Mouse (Mus musculus): ENCODE results near the gene Tmem256. TPM values are rescaled to one million over a fixed set of nuclear protein-coding genes. Genes with fewer than 3 reads are reported as not detected.

The Tmem256 gene
- polyA plus RNA-seq (2012; rRNA removed) = 232 and 256 TPM in 2 replicates

GRCm38 (mm10) chr11:69837952-69838713, at the start of gene Tmem256:
Gene Tmem256, plus strand, starts transcription at chr11:69838514.

DNA sequence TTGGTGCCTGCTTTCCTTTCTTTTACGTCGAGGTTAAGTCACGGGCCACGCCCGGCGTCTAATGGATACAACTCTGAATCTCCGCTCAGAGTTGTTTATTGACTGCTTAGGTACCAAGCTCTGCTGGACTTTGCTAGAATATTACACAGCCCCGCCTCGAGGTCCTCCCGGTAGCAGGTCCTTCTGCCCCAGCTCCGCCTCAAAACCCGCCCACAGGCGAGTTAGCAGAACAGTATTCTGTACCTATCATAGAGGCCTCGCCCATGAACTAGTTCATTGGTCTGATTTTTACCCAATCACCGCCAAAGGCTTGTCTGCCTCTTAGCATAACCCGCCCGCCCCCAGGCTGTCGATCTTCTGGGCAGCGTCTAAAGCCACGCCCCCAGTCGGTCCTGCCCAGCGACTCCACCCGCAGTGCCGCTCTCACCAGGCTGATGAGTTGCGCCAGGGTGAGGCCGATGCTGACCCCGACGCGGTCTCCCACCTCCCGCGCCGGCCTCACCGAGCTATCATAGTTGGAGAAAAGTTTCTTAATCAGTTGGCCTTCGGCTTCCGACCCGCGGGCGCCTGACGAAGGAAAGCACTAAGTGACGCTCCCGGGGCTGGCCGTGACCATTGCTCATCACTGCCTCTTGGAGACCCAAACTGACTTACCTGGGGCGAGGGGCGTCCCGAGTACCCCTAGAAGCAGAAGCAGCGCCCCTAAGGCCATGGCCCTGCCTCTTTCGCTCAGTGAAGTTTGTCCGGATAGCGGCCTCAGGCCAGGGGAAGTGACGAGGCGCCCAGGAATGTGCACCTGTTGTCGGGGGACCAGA, 42.9 kb upstream of the Tmem256 start, which contains the start of gene Chrnb1:
Chrnb1 (minus strand) TSS at position 776 of the 815 bp plus-strand sequence.

GRCm38 (mm10) chr11:69801379-69801977, 36.8 kb upstream of the Tmem256 start, which contains the start of gene Fgf11:
Gene Fgf11, minus strand, starts transcription at chr11:69801857.

GRCm38 (mm10) chr11:69804972-69805909, 33.1 kb upstream of the Tmem256 start, which contains the start of gene Tmem102:
Gene Tmem102, minus strand, starts transcription at chr11:69805624.

GRCm38 (mm10) chr11:69815155-69815554, 23.2 kb upstream of the Tmem256 start, which contains the start of gene Gm39566:
Gene Gm39566, minus strand, starts transcription at chr11:69815298.

DNA sequence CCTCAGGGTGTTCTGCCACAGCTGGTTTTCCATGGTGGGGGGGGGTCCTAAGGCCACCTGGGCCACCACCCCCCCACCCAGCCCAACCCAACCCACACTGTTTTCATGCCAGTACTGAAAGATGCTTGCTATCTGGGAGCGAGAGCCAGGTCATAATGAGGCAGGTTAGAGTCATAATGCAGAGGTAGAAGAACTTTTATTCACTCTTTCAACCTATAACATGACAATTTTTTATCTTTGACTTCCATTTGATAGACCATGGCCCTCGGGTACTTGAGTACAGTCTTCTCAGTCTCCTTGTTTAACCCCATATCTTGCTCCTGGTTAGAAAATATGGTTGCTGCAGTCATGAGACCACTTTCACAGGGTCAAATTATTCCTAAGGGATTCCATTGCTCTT, 19.9 kb upstream of the Tmem256 start, which contains the start of gene Spem2:
Spem2 (minus strand) TSS at position 101 of the 400 bp plus-strand sequence.

GRCm38 (mm10) chr11:69822080-69822479, 16.2 kb upstream of the Tmem256 start, which contains the start of gene Spem1:
Gene Spem1, minus strand, starts transcription at chr11:69822180.

GRCm38 (mm10) chr11:69837604-69837951, 736 bp upstream of the Tmem256 start, which contains the start of gene Nlgn2:
Gene Nlgn2, minus strand, starts transcription at chr11:69837784.

GRCm38 (mm10) chr11:69846198-69846680, 7.9 kb downstream of the Tmem256 start, which contains the start of gene Plscr3:
Gene Plscr3, plus strand, starts transcription at chr11:69846376.

GRCm38 (mm10) chr11:69858113-69858998, 20.0 kb downstream of the Tmem256 start, which contains the start of gene Tnk1:
Gene Tnk1, minus strand, starts transcription at chr11:69858730.

DNA sequence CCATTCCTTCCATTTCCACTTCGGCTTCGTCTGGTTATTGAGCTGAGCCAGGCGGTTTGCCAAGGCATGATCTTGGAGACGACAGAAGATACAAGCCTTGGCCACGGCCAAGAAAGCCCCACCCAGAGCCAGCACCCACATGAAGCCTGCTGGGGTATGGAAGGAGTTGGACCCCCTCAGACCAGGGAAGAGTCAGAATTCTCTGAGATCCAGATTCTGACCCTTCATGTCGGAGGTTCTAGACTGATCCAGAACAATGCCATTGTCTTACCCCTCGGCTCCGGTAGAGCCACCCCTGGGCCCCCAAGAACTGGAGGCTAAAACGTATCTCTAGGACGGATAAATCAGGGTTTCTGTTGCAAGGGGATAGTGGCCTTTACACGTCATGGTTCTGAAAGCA, 39.6 kb downstream of the Tmem256 start, which contains the start of gene Tmem95:
Tmem95 (minus strand) TSS at position 141 of the 400 bp plus-strand sequence.

GRCm38 (mm10) chr11:69880853-69881603, 42.7 kb downstream of the Tmem256 start, which contains the start of gene Kctd11:
Gene Kctd11, minus strand, starts transcription at chr11:69881406.

Other genes starting within 250 kb of the Tmem256 start
- gene Atp1b2, start 232.6 kb upstream of the Tmem256 start, polyA plus RNA-seq (2012; rRNA removed) = 95.2 and 95.8 TPM in 2 replicates
- not detected in 2 replicates for gene Shbg, start 220.6 kb upstream of the Tmem256 start, polyA plus RNA-seq (2012; rRNA removed)
- gene Sat2, start 216.5 kb upstream of the Tmem256 start, polyA plus RNA-seq (2012; rRNA removed) = 16.5 and 16.9 TPM in 2 replicates
- gene Fxr2, start 205.5 kb upstream of the Tmem256 start, polyA plus RNA-seq (2012; rRNA removed) = 121 and 125 TPM in 2 replicates
- gene Sox15, start 183.2 kb upstream of the Tmem256 start, polyA plus RNA-seq (2012; rRNA removed) = 0.13 TPM in 1 of 2 replicates, not detected in the other
- gene Mpdu1, start 175.9 kb upstream of the Tmem256 start, polyA plus RNA-seq (2012; rRNA removed) = 125 and 127 TPM in 2 replicates
- gene Cd68, start 172.4 kb upstream of the Tmem256 start, polyA plus RNA-seq (2012; rRNA removed) = 6.1 and 7.5 TPM in 2 replicates
- 887 and 907 TPM in 2 replicates for gene Eif4a1, start 166.1 kb upstream of the Tmem256 start, polyA plus RNA-seq (2012; rRNA removed)
- gene Senp3, start 156.4 kb upstream of the Tmem256 start, polyA plus RNA-seq (2012; rRNA removed) = 155 and 168 TPM in 2 replicates
- 0.79 and 1.1 TPM in 2 replicates for gene Tnfsf13, start 152.7 kb upstream of the Tmem256 start, polyA plus RNA-seq (2012; rRNA removed)
- 7.0 and 7.1 TPM in 2 replicates for gene Tnfsf12, start 142.7 kb upstream of the Tmem256 start, polyA plus RNA-seq (2012; rRNA removed)
- 1.2 and 1.5 TPM in 2 replicates for gene Tnfsfm13, start 142.4 kb upstream of the Tmem256 start, polyA plus RNA-seq (2012; rRNA removed)
- 20.4 and 20.9 TPM in 2 replicates for gene Polr2a, start 79.9 kb upstream of the Tmem256 start, polyA plus RNA-seq (2012; rRNA removed)
- 0.12 and 0.20 TPM in 2 replicates for gene Slc35g3, start 76.5 kb upstream of the Tmem256 start, polyA plus RNA-seq (2012; rRNA removed)
- gene Zbtb4, start 72.6 kb upstream of the Tmem256 start, polyA plus RNA-seq (2012; rRNA removed) = 15.8 and 16.1 TPM in 2 replicates
- 1.6 and 5.2 TPM in 2 replicates for gene Chrnb1, start 42.6 kb upstream of the Tmem256 start, polyA plus RNA-seq (2012; rRNA removed)
- 23.7 and 27.4 TPM in 2 replicates for gene Fgf11, start 36.7 kb upstream of the Tmem256 start, polyA plus RNA-seq (2012; rRNA removed)
- gene Tmem102, start 32.9 kb upstream of the Tmem256 start, polyA plus RNA-seq (2012; rRNA removed) = 0.13 and 0.25 TPM in 2 replicates
- gene Gm39566, start 23.2 kb upstream of the Tmem256 start, polyA plus RNA-seq (2012; rRNA removed) = not detected in 2 replicates
- gene Spem2, start 20.0 kb upstream of the Tmem256 start, polyA plus RNA-seq (2012; rRNA removed) = not detected in 2 replicates
- gene Spem1, start 16.3 kb upstream of the Tmem256 start, polyA plus RNA-seq (2012; rRNA removed) = 1.3 and 1.5 TPM in 2 replicates
- 90.2 and 112 TPM in 2 replicates for gene Nlgn2, start 730 bp upstream of the Tmem256 start, polyA plus RNA-seq (2012; rRNA removed)
- gene Plscr3, start 7.9 kb downstream of the Tmem256 start, polyA plus RNA-seq (2012; rRNA removed) = 73.6 and 80.2 TPM in 2 replicates
- 0.04 and 0.18 TPM in 2 replicates for gene Tnk1, start 20.2 kb downstream of the Tmem256 start, polyA plus RNA-seq (2012; rRNA removed)
- gene Tmem95, start 39.5 kb downstream of the Tmem256 start, polyA plus RNA-seq (2012; rRNA removed) = not detected in 2 replicates
- 1.2 TPM in 2 replicates for gene Kctd11, start 42.9 kb downstream of the Tmem256 start, polyA plus RNA-seq (2012; rRNA removed)
- gene Acap1, start 57.0 kb downstream of the Tmem256 start, polyA plus RNA-seq (2012; rRNA removed) = 0.61 and 0.68 TPM in 2 replicates
- gene 2810408A11Rik, start 62.5 kb downstream of the Tmem256 start, polyA plus RNA-seq (2012; rRNA removed) = 5.3 and 5.6 TPM in 2 replicates
- 111 and 113 TPM in 2 replicates for gene Neurl4, start 62.6 kb downstream of the Tmem256 start, polyA plus RNA-seq (2012; rRNA removed)
- gene Gps2, start 75.4 kb downstream of the Tmem256 start, polyA plus RNA-seq (2012; rRNA removed) = 60.8 and 63.8 TPM in 2 replicates
- 777 and 816 TPM in 2 replicates for gene Eif5a, start 83.4 kb downstream of the Tmem256 start, polyA plus RNA-seq (2012; rRNA removed)
- 48.3 and 53.7 TPM in 2 replicates for gene Ybx2, start 97.3 kb downstream of the Tmem256 start, polyA plus RNA-seq (2012; rRNA removed)
- gene Slc2a4, start 109.7 kb downstream of the Tmem256 start, polyA plus RNA-seq (2012; rRNA removed) = 3.7 and 4.9 TPM in 2 replicates
- 0.21 and 2.5 TPM in 2 replicates for gene Cldn7, start 126.3 kb downstream of the Tmem256 start, polyA plus RNA-seq (2012; rRNA removed)
- gene Ctdnep1, start 142.6 kb downstream of the Tmem256 start, polyA plus RNA-seq (2012; rRNA removed) = 93.3 and 102 TPM in 2 replicates
- 151 and 159 TPM in 2 replicates for gene Elp5, start 144.0 kb downstream of the Tmem256 start, polyA plus RNA-seq (2012; rRNA removed)
- gene Gabarap, start 152.6 kb downstream of the Tmem256 start, polyA plus RNA-seq (2012; rRNA removed) = 412 and 425 TPM in 2 replicates
- gene Phf23, start 157.3 kb downstream of the Tmem256 start, polyA plus RNA-seq (2012; rRNA removed) = 41.8 and 47.6 TPM in 2 replicates
- gene Dvl2, start 162.1 kb downstream of the Tmem256 start, polyA plus RNA-seq (2012; rRNA removed) = 26.9 and 34.5 TPM in 2 replicates
- gene Acadvl, start 176.9 kb downstream of the Tmem256 start, polyA plus RNA-seq (2012; rRNA removed) = 46.1 and 54.7 TPM in 2 replicates
- gene Dlg4, start 178.4 kb downstream of the Tmem256 start, polyA plus RNA-seq (2012; rRNA removed) = 242 and 275 TPM in 2 replicates
- gene Asgr1, start 215.6 kb downstream of the Tmem256 start, polyA plus RNA-seq (2012; rRNA removed) = 3.4 and 3.5 TPM in 2 replicates